Comparison of ENCODE assay signal across 15 mouse cellular contexts in the genomic region with DNA sequence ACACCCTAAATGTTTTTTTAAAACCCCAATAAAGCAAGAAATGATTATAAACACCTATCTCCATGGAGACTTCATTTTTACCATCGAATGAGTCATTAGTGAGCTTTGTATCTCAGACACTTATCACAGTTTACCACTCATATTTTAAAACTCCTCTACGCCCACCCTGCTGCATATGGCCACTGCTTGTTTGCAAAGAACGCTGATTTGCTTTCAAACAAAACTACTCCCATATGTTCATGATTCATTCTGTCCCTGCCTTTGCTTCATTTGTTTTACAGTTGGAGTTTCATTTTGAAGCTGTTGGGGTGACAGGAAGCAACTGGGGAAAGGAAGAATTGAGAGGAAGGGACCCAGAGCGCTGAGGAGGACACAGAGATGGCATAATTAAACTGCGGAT.
DNase-seq lines count a peak whose midpoint lies in the region; ATAC-seq and TF ChIP-seq lines count a peak whose summit lies in the region.
"Had no signal": no experiment of that assay in that cellular context is flagged by ENCODE, and none has a peak within 500 bp of the region (broad histone marks: within the 10 kb centered on the region; RNA-seq: fewer than 3 reads in every experiment).

No protein-coding gene starts in this region.

- no peak for TF ChIP-seq POLR2A in ES-Bruce4 (IDR thresholded peaks at IDR 0.05; ENCODE audit: insufficient read depth, low read length)

- no peak for TF ChIP-seq CTCF in ES-Bruce4 (IDR thresholded peaks at IDR 0.05; ENCODE audit: low read depth, low read length)

- intact Hi-C loops in heart, postnatal 36 days (cut with DNase I): no loop called here
- intact Hi-C loops in gastrocnemius, postnatal 36 days (cut with DNase I): no loop called here

- H3K36me3 ChIP-seq in ES-Bruce4 (ENCODE audit: control insufficient read depth, insufficient read depth, low read length, poor library complexity, severe bottlenecking): no peaks in the 10 kb centered on the region
- H3K36me3 ChIP-seq: limb, embryonic 13.5 days; liver, embryonic 15.5 days had no signal

- H3K4me3 ChIP-seq in ES-Bruce4 (ENCODE audit: low read depth, low read length): no peak overlapping the region
- H3K4me3 ChIP-seq: limb, embryonic 13.5 days; liver, embryonic 15.5 days had no signal

- ATAC-seq in frontal cortex, adult (ENCODE audit: low TSS enrichment): peak; percentile 83
- ATAC-seq: forebrain, embryonic 14.5 days had no signal

- peaks cover 3% of the 10 kb centered on the region for H3K4me1 ChIP-seq in ES-Bruce4 (ENCODE audit: control insufficient read depth, insufficient read depth, low read length)
- H3K4me1 ChIP-seq: limb, embryonic 13.5 days; liver, embryonic 15.5 days had no signal

- peak overlapping the region; percentile 89 for H3K27ac ChIP-seq in ES-Bruce4 (ENCODE audit: insufficient read depth, low read length)
- H3K27ac ChIP-seq: limb, embryonic 13.5 days; liver, embryonic 15.5 days had no signal

- H3K9ac ChIP-seq in ES-Bruce4 (ENCODE audit: low read depth, poor library complexity, severe bottlenecking): no peak overlapping the region
- H3K9ac ChIP-seq: limb, embryonic 13.5 days; liver, embryonic 15.5 days had no signal

- H3K27me3 ChIP-seq in ES-Bruce4 (ENCODE audit: control insufficient read depth, insufficient read depth, low read length, poor library complexity, severe bottlenecking): no peaks in the 10 kb centered on the region
- H3K27me3 ChIP-seq: limb, embryonic 13.5 days; liver, embryonic 15.5 days had no signal

- H3K9me3 ChIP-seq in ES-Bruce4 (replicated peaks; ENCODE audit: control insufficient read depth, insufficient read depth, low read length, poor library complexity, severe bottlenecking): no peaks in the 10 kb centered on the region
- H3K9me3 ChIP-seq: limb, embryonic 13.5 days; liver, embryonic 15.5 days had no signal

- DNase-seq in frontal cortex, postnatal 25 days (ENCODE audit: low spot score in 2 of 2): no peak
- DNase-seq in layer of hippocampus, adult 8-10 months (ENCODE audit: low spot score in 2 of 2): peak; percentile 39 to 47
- peak; percentile 76 to 77 for DNase-seq in right cerebral cortex, adult 2 months (ENCODE audit: low spot score in 2 of 2)
- no peak for DNase-seq in cerebellum, postnatal 14 days
- no peak for DNase-seq in heart, postnatal 36 days
- no peak for DNase-seq in gastrocnemius, postnatal 36 days
- DNase-seq: adrenal gland, postnatal 10 days; cerebellum, adult 11-12 months; cerebellum, postnatal 36 days; kidney, postnatal 4 days had no signal

- no peak for TF ChIP-seq EP300 in ES-Bruce4 (IDR thresholded peaks at IDR 0.05; ENCODE audit: insufficient read depth, low read depth, low read length)

Comparison
In these comparisons a context has a peak if more than half of its experiments do, and no peak if none do; other contexts are left out.
1. DNase-seq: peak in layer of hippocampus, adult 8-10 months (2 of 2) and right cerebral cortex, adult 2 months (2 of 2); none in frontal cortex, postnatal 25 days (0 of 2), cerebellum, postnatal 14 days (0 of 2), heart, postnatal 36 days (0 of 2) and gastrocnemius, postnatal 36 days (0 of 2).